Mouse (Mus musculus) thymus, postnatal 14 days (tissue): Measurements from ENCODE around the gene Dmpk.

Experiments
- DNase-seq: peaks from one replicate; pipeline ENCODE4 v3.0.0; 2021

Gene Dmpk

GRCm38 (mm10) chr7:19076586-19076991, 7.1 kb upstream of the Dmpk start:
- DNase-seq = peak; percentile 33

GRCm38 (mm10) chr7:19077761-19078160, 5.9 kb upstream of the Dmpk start:
- DNase-seq = peak; percentile 87

GRCm38 (mm10) chr7:19078732-19079131, 4.9 kb upstream of the Dmpk start:
- no peak for DNase-seq

GRCm38 (mm10) chr7:19080451-19080950, 3.1 kb upstream of the Dmpk start:
- no peak for DNase-seq

- no peak for DNase-seq
These were observed 1.5 kb upstream of the Dmpk start for GRCm38 (mm10) chr7:19082171-19082570.

GRCm38 (mm10) chr7:19083096-19083495, 553 bp upstream of the Dmpk start:
- no peak for DNase-seq

- no peak for DNase-seq
These were observed 675 bp downstream of the Dmpk start for GRCm38 (mm10) chr7:19084277-19084771.

- no peak for DNase-seq
These were observed 1.3 kb downstream of the Dmpk start for GRCm38 (mm10) chr7:19084921-19085473.

GRCm38 (mm10) chr7:19085495-19085894, 1.8 kb downstream of the Dmpk start:
- DNase-seq = no peak

- DNase-seq = no peak
These were observed 2.4 kb downstream of the Dmpk start for GRCm38 (mm10) chr7:19086042-19086441.

- no peak for DNase-seq
These were observed 3.1 kb downstream of the Dmpk start for GRCm38 (mm10) chr7:19086760-19087159.

- peak; percentile 80 for DNase-seq
These were observed 5.2 kb downstream of the Dmpk start for GRCm38 (mm10) chr7:19088813-19089212.

GRCm38 (mm10) chr7:19091913-19092312, 8.3 kb downstream of the Dmpk start:
- DNase-seq = no peak

GRCm38 (mm10) chr7:19092381-19093173, 8.9 kb downstream of the Dmpk start:
- peak; percentile 48 for DNase-seq

GRCm38 (mm10) chr7:19093174-19093521, 9.5 kb downstream of the Dmpk start:
- DNase-seq = peak; percentile 95

GRCm38 (mm10) chr7:19093537-19094385, 10.1 kb downstream of the Dmpk start:
- peak; percentile 95 for DNase-seq

GRCm38 (mm10) chr7:19094471-19094825, 10.8 kb downstream of the Dmpk start, which contains the start of gene Six5:
TSS of gene Six5 (plus strand) at chr7:19094594.
- peak; percentile 82 for DNase-seq

- peak; percentile 60 for DNase-seq
These were observed 11.4 kb downstream of the Dmpk start for GRCm38 (mm10) chr7:19094826-19095750.

- no peak for DNase-seq
These were observed 12.1 kb downstream of the Dmpk start for GRCm38 (mm10) chr7:19095751-19096110.

GRCm38 (mm10) chr7:19096421-19096976, 12.8 kb downstream of the Dmpk start:
- DNase-seq = no peak

GRCm38 (mm10) chr7:19097217-19097616, 13.6 kb downstream of the Dmpk start:
- DNase-seq = no peak

GRCm38 (mm10) chr7:19097863-19098262, 14.2 kb downstream of the Dmpk start:
- no peak for DNase-seq
